In genomic region chr7:101041977-101042749, GRCm38 (mm10) we compare ENCODE assay signal across 14 mouse cellular contexts. TPM values are rescaled to one million over a fixed set of nuclear protein-coding genes. Genes with fewer than 3 reads are reported as not detected.
A peak's percentile ranks its signal among the peaks of the same experiment; 100 is the strongest.
DNase-seq lines count a peak whose midpoint lies in the region; ATAC-seq lines count a peak whose summit lies in the region.
"Had no signal": no experiment of that assay in that cellular context is flagged by ENCODE, and none has a peak within 500 bp of the region (broad histone marks: within the 10 kb centered on the region; RNA-seq: fewer than 3 reads in every experiment).

No protein-coding gene starts in this region.

- H3K4me3 ChIP-seq in embryonic facial prominence, embryonic 15.5 days (replicated peaks), result no peak overlapping the region
- H3K4me3 ChIP-seq in embryonic facial prominence, embryonic 10.5 days, result no peak overlapping the region
- H3K4me3 ChIP-seq in liver, embryonic 11.5 days (ENCODE audit: low read depth, low read length), result no peak overlapping the region
- H3K4me3 ChIP-seq: forebrain, embryonic 12.5 days; midbrain, embryonic 12.5 days; neural tube, embryonic 15.5 days had no signal

- no peaks in the 10 kb centered on the region for H3K36me3 ChIP-seq in embryonic facial prominence, embryonic 15.5 days
- H3K36me3 ChIP-seq in embryonic facial prominence, embryonic 10.5 days (replicated peaks), result no peaks in the 10 kb centered on the region
- H3K36me3 ChIP-seq in liver, embryonic 11.5 days (ENCODE audit: control insufficient read depth, insufficient read depth, low read length), result no peaks in the 10 kb centered on the region
- H3K36me3 ChIP-seq: forebrain, embryonic 12.5 days; midbrain, embryonic 12.5 days; neural tube, embryonic 15.5 days had no signal

- 0 out of 2 replicates have a peak overlapping the region, but pooled peaks have one; percentile 3 for H3K27ac ChIP-seq in embryonic facial prominence, embryonic 15.5 days (replicated peaks)
- no peak overlapping the region for H3K27ac ChIP-seq in embryonic facial prominence, embryonic 10.5 days (replicated peaks)
- H3K27ac ChIP-seq in liver, embryonic 11.5 days (ENCODE audit: low read depth, low read length), result no peak overlapping the region; the same call in 1 of the 2 replicates
- H3K27ac ChIP-seq: forebrain, embryonic 12.5 days; kidney, postnatal 0 days; midbrain, embryonic 12.5 days; neural tube, embryonic 15.5 days had no signal

- 50% methylated on average over 5 of the region's 5 CpGs for WGBS in embryonic facial prominence, embryonic 15.5 days
- 70% methylated on average over 5 of the region's 5 CpGs for WGBS in embryonic facial prominence, embryonic 10.5 days
- 20% methylated on average over 5 of the region's 5 CpGs for WGBS in liver, embryonic 11.5 days

- H3K27me3 ChIP-seq in embryonic facial prominence, embryonic 15.5 days, result no peaks in the 10 kb centered on the region
- H3K27me3 ChIP-seq in embryonic facial prominence, embryonic 10.5 days (replicated peaks; ENCODE audit: low read depth, poor library complexity, severe bottlenecking), result no peaks in the 10 kb centered on the region
- no peaks in the 10 kb centered on the region for H3K27me3 ChIP-seq in liver, embryonic 11.5 days (replicated peaks; ENCODE audit: control insufficient read depth, insufficient read depth, low read length)
- H3K27me3 ChIP-seq: forebrain, embryonic 12.5 days; midbrain, embryonic 12.5 days; neural tube, embryonic 15.5 days had no signal

- no peaks in the 10 kb centered on the region for H3K9me3 ChIP-seq in embryonic facial prominence, embryonic 15.5 days (replicated peaks)
- no peaks in the 10 kb centered on the region for H3K9me3 ChIP-seq in embryonic facial prominence, embryonic 10.5 days
- no peaks in the 10 kb centered on the region for H3K9me3 ChIP-seq in liver, embryonic 11.5 days (ENCODE audit: control insufficient read depth, low read length)
- H3K9me3 ChIP-seq: forebrain, embryonic 12.5 days; midbrain, embryonic 12.5 days; neural tube, embryonic 15.5 days had no signal

- H3K4me1 ChIP-seq in embryonic facial prominence, embryonic 15.5 days, result 0 out of 2 replicates have a peak, but pooled peaks cover 3% of the 10 kb centered on the region
- peaks cover 10% of the 10 kb centered on the region for H3K4me1 ChIP-seq in embryonic facial prominence, embryonic 10.5 days
- H3K4me1 ChIP-seq in liver, embryonic 11.5 days (replicated peaks; ENCODE audit: control insufficient read depth, insufficient read depth, low read length), result peaks cover 11% of the 10 kb centered on the region
- H3K4me1 ChIP-seq: forebrain, embryonic 12.5 days; midbrain, embryonic 12.5 days; neural tube, embryonic 15.5 days had no signal

- H3K4me2 ChIP-seq in embryonic facial prominence, embryonic 15.5 days (replicated peaks), result no peak overlapping the region
- H3K4me2 ChIP-seq in liver, embryonic 11.5 days, result no peak overlapping the region
- H3K4me2 ChIP-seq: forebrain, embryonic 12.5 days; midbrain, embryonic 12.5 days; neural tube, embryonic 15.5 days had no signal

- DNase-seq in embryonic facial prominence, embryonic 10.5 days (ENCODE audit: low spot score), result no peak
- no peak for DNase-seq in liver, embryonic 11.5 days (ENCODE audit: low spot score)
- no peak for DNase-seq in liver
- DNase-seq in cerebellum, adult 11 months, result no peak
- DNase-seq in adrenal gland, postnatal 4 days (ENCODE audit: low spot score in 2 of 2), result no peak
- DNase-seq: cerebellum, postnatal 36 days; spleen, adult 18-20 months had no signal

- ATAC-seq in embryonic facial prominence, embryonic 15.5 days (ENCODE audit: insufficient number of reproducible peaks, low FRiP score, low TSS enrichment, low read depth), result no peak
- ATAC-seq in liver, embryonic 11.5 days (replicated peaks; ENCODE audit: low FRiP score), result peak; percentile 73
- peak; percentile 85 to 86 for ATAC-seq in hematopoietic stem cell, adult 5-6 weeks (replicated peaks in 1 of 2; ENCODE audit: insufficient read depth in 1 of 2, low FRiP score in 2 of 2, low TSS enrichment in 1 of 2, low read depth in 1 of 2, poor library complexity in 2 of 2, severe bottlenecking in 2 of 2)
- ATAC-seq in megakaryocyte-erythroid progenitor cell, adult 5-6 weeks (replicated peaks; ENCODE audit: low FRiP score, low TSS enrichment, poor library complexity, severe bottlenecking), result peak; percentile 86

- no peak overlapping the region for H3K9ac ChIP-seq in embryonic facial prominence, embryonic 15.5 days
- H3K9ac ChIP-seq in liver, embryonic 11.5 days (ENCODE audit: low read depth, low read length), result no peak overlapping the region
- H3K9ac ChIP-seq: forebrain, embryonic 12.5 days; midbrain, embryonic 12.5 days; neural tube, embryonic 15.5 days had no signal

RNA-seq across cellular contexts. Expression of gene P2ry2, which starts 29.5 kb away (rescaled TPM):
- polyA plus RNA-seq in embryonic facial prominence, embryonic 15.5 days (2015; fragmentation: Nextera tagmentation; extraction: Ambion mirVana), result 2.5 and 3.6 TPM in 2 replicates
- 0.31 and 0.50 TPM in 2 replicates for polyA plus RNA-seq in embryonic facial prominence, embryonic 10.5 days (2016; fragmentation: Nextera tagmentation; extraction: Ambion mirVana)
- 1.6 and 2.2 TPM in 2 replicates for polyA plus RNA-seq in liver, embryonic 11.5 days (2014; fragmentation: Nextera tagmentation; extraction: Ambion mirVana)
- 10.1 and 13.9 TPM in 2 replicates for total RNA-seq in hematopoietic stem cell, adult 5-6 weeks (2017)
- total RNA-seq in megakaryocyte-erythroid progenitor cell, adult 5-6 weeks (2014; fragmentation: Nextera tagmentation), result 0.64 and 0.70 TPM in 2 replicates
- 0.28 and 2.2 TPM in 2 replicates for total RNA-seq in megakaryocyte-erythroid progenitor cell, adult 5-6 weeks (2017)
- total RNA-seq in adrenal gland, postnatal 4 days (2021), result 1 to 10 TPM; 2.7 to 2.8 TPM

RNA-seq across cellular contexts. Expression of gene Fchsd2, which starts 50.5 kb away (rescaled TPM):
- polyA plus RNA-seq in embryonic facial prominence, embryonic 15.5 days (2015; fragmentation: Nextera tagmentation; extraction: Ambion mirVana), result 19.6 and 21.9 TPM in 2 replicates
- polyA plus RNA-seq in embryonic facial prominence, embryonic 10.5 days (2016; fragmentation: Nextera tagmentation; extraction: Ambion mirVana), result 18.7 and 20.9 TPM in 2 replicates
- 14.2 and 14.4 TPM in 2 replicates for polyA plus RNA-seq in liver, embryonic 11.5 days (2014; fragmentation: Nextera tagmentation; extraction: Ambion mirVana)
- total RNA-seq in hematopoietic stem cell, adult 5-6 weeks (2017), result 136 and 172 TPM in 2 replicates
- total RNA-seq in megakaryocyte-erythroid progenitor cell, adult 5-6 weeks (2014; fragmentation: Nextera tagmentation), result 16.2 and 19.1 TPM in 2 replicates
- total RNA-seq in megakaryocyte-erythroid progenitor cell, adult 5-6 weeks (2017), result 20.2 and 22.6 TPM in 2 replicates
- total RNA-seq in adrenal gland, postnatal 4 days (2021), result 10 to 100 TPM; 37.8 to 39.9 TPM
